Mouse (Mus musculus): ENCODE results near the gene Ddah1. TPM values are rescaled to one million over a fixed set of nuclear protein-coding genes. Genes with fewer than 3 reads are reported as not detected.

Gene Ddah1
- polyA plus RNA-seq, 1 experiment from 2014 or later = 55.7 TPM

Other genes starting within 250 kb of the Ddah1 start
- gene Znhit6, start 182.5 kb upstream of the Ddah1 start, polyA plus RNA-seq (2015; fragmentation: Nextera tagmentation; extraction: Ambion mirVana) = 41.6 and 48.9 TPM in 2 replicates
- 102 and 104 TPM in 2 replicates for gene Ccn1, start 108.7 kb upstream of the Ddah1 start, polyA plus RNA-seq (2015; fragmentation: Nextera tagmentation; extraction: Ambion mirVana)
- 50.8 and 51.3 TPM in 2 replicates for gene Bcl10, start 164.1 kb downstream of the Ddah1 start, polyA plus RNA-seq (2015; fragmentation: Nextera tagmentation; extraction: Ambion mirVana)
- gene 2410004B18Rik, start 179.3 kb downstream of the Ddah1 start, polyA plus RNA-seq (2015; fragmentation: Nextera tagmentation; extraction: Ambion mirVana) = 48.6 and 51.3 TPM in 2 replicates
- 1.9 and 2.3 TPM in 2 replicates for gene Syde2, start 229.2 kb downstream of the Ddah1 start, polyA plus RNA-seq (2015; fragmentation: Nextera tagmentation; extraction: Ambion mirVana)

Measured in limb, embryonic 13.5 days (tissue).